Mouse (Mus musculus): ENCODE results near the gene Ehd2.

Gene Ehd2

GRCm38 (mm10) chr7:15967312-15967711 lies at the start of gene Ehd2:
Ehd2 (minus strand) TSS chr7:15967567.
- DNase-seq (ENCODE audit: inconsistent age in 2 of 2, low spot score in 1 of 2): peak; percentile 80 to 92

DNA sequence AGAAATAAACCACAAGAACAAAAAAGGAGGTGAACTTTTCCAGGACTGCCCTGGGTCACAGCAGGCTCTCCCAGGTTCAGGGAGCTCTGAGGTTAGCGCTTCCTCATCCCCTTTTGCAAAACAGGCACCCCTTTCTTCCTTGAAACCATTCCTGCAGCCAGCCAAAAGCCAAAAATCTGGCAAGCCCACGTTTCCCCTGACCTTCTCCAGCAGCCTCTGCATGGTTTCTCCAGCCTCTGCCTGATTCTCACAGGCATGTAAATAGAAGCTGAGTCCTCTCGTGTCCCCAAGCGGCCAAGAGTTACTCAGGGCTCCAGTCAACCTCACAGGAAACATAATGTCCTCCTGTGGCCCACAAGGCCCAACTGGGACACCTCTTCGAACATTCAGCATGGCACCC lies 48.0 kb upstream of the Ehd2 start:
- DNase-seq (ENCODE audit: inconsistent age in 2 of 2, low spot score in 1 of 2): peak; percentile 40 to 76

DNA sequence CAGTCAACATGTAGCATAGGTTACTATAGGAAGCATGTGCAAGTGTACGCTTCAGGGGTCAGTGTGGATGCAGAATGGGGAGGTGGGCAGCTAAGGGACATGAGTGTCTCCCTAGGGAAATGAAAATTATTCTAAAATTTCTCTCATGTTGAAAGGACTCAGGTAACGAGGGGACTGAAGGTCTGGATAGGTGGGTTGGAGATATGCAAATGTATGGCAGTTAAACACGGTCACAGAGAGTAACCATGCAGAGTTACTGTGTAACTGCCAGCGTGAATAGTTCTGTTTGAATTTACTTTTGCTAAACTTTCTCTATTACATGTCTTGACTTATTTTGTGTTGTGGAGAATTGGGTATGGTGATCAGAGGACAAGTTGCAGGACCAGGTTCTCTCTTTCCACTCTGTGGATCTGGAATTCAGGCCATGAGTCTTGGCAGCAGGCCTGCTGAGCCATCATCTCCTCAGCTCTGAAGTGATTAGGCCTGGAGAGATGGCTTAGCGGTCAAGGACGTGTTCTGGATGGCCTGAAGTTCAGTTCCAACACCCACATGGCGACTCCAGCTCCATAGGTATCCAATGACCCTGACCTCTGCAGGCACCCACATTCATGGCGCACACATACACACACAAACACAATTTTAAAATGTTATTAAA lies 47.3 kb upstream of the Ehd2 start:
- peak; percentile 86 to 91 for DNase-seq (ENCODE audit: inconsistent age in 2 of 2, low spot score in 1 of 2)

GRCm38 (mm10) chr7:16013722-16014275 lies 46.4 kb upstream of the Ehd2 start:
- peak in 1 of 2 experiments; percentile 63 for DNase-seq (ENCODE audit: inconsistent age in 2 of 2, low spot score in 1 of 2)

- DNase-seq (ENCODE audit: inconsistent age in 2 of 2, low spot score in 1 of 2): peak; percentile 49 to 75
Measured at GRCm38 (mm10) chr7:16012576-16013263, 45.4 kb upstream of the Ehd2 start.

- DNase-seq (ENCODE audit: inconsistent age in 2 of 2, low spot score in 1 of 2): no peak
Measured at GRCm38 (mm10) chr7:16011418-16012085, 44.2 kb upstream of the Ehd2 start.

DNA sequence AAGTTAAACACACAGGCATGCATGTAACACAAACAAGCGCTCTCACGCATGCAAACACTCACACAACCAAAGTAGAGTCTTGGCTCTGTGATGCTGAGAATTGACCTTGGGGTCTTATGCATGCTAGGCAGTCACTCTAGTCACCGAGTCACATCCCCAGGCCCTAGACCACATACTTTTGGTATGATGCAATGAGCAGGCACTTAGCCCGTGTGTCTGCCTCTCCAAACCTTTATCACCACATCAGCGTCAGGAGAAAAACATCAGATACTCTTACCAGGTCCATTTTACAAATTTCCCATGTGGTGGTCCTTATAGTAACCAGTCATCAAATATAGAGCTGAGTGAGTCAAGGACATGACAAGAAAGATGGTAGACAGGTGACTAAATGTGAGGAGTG lies 43.3 kb upstream of the Ehd2 start:
- no peak for DNase-seq (ENCODE audit: inconsistent age in 2 of 2, low spot score in 1 of 2)

DNA sequence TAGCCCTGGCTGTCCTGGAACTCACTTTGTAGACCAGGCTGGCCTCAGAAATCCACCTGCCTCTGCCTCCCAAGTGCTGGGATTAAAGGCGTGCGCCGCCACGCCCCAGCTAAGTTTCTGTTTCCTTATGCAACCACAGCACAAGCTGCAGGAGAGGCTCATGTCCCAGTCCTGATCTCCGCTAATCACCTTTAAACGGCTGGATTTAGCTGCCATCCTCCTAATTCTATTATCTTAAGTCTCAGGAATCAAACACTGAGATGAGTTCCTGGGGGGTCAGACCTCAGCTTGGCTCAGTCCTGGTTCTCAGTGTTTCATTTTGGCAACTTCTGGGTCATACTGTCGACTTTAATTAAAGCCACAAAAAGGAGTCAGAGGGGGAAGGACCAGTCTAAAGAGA lies 42.3 kb upstream of the Ehd2 start:
- no peak for DNase-seq (ENCODE audit: inconsistent age in 2 of 2, low spot score in 1 of 2)

GRCm38 (mm10) chr7:16005020-16005419 lies 37.7 kb upstream of the Ehd2 start:
- DNase-seq (ENCODE audit: inconsistent age in 2 of 2, low spot score in 1 of 2): no peak

- DNase-seq (ENCODE audit: inconsistent age in 2 of 2, low spot score in 1 of 2): no peak
Measured at GRCm38 (mm10) chr7:16004177-16004856, 37.0 kb upstream of the Ehd2 start.

DNA sequence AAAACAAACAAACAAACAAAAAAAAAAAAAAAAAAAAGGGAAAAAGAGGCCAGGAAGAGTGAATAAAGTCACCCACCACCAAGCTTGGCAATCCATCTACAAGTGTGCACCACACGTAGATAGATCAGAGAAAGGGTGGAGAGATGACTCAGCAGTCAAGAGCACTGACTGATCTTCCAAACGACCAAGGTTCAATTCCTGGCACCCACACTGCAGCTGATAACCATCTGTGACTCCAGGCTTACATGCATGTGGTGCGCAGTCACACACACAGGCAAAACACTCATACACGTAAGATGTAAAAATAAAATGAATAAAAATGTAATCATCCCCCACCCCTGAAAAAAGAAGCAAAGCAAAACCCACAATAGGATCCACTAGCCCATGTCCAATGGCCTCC lies 35.7 kb upstream of the Ehd2 start:
- no peak for DNase-seq (ENCODE audit: inconsistent age in 2 of 2, low spot score in 1 of 2)

GRCm38 (mm10) chr7:16002171-16002570 lies 34.8 kb upstream of the Ehd2 start:
- DNase-seq (ENCODE audit: inconsistent age in 2 of 2, low spot score in 1 of 2): peak; percentile 41 to 76

GRCm38 (mm10) chr7:16001691-16002090 lies 34.3 kb upstream of the Ehd2 start:
- no peak for DNase-seq (ENCODE audit: inconsistent age in 2 of 2, low spot score in 1 of 2)

DNA sequence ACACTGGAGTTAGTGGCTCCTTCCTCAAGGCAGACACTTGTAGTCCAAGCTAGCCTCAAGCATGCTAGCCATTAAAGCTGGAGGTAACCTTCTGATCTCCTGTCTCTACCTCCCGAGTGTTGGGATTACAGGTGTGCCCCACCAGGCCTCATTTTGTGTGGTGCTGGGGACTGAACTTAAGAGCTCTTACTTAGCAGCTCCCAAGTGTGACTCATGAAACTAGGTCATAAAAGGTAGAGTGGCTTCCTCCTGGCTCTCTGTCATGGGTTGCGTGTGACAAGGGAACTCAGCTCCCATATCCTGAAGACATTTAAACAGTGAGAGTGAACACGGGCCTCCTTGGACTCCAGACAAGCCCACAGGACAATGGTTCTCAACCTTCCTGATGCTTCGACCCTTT lies 26.4 kb upstream of the Ehd2 start:
- DNase-seq (ENCODE audit: inconsistent age in 2 of 2, low spot score in 1 of 2): no peak

DNA sequence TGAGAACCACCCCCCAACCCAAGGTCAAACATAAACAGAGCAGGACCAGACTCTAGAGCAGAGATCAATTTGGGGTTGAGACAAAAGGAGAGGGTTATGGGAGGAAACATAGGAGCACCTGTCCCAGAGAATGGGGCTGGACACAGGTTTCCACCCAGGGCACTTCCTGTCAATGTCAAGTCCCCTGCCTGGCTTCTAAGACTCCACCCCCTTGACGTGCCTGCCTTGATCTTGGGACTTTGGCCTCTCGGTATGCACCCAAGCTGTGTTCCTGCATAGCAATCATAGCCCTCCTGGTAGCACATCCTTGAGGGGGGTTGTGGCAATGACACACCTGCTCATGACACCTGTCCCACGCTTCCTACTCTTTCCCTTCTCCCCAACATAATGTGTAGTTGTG lies 25.8 kb upstream of the Ehd2 start:
- DNase-seq (ENCODE audit: inconsistent age in 2 of 2, low spot score in 1 of 2): peak in 1 of 2 experiments; percentile 28

- DNase-seq (ENCODE audit: inconsistent age in 2 of 2, low spot score in 1 of 2): no peak
Measured at GRCm38 (mm10) chr7:15991764-15992163, 24.4 kb upstream of the Ehd2 start.

DNA sequence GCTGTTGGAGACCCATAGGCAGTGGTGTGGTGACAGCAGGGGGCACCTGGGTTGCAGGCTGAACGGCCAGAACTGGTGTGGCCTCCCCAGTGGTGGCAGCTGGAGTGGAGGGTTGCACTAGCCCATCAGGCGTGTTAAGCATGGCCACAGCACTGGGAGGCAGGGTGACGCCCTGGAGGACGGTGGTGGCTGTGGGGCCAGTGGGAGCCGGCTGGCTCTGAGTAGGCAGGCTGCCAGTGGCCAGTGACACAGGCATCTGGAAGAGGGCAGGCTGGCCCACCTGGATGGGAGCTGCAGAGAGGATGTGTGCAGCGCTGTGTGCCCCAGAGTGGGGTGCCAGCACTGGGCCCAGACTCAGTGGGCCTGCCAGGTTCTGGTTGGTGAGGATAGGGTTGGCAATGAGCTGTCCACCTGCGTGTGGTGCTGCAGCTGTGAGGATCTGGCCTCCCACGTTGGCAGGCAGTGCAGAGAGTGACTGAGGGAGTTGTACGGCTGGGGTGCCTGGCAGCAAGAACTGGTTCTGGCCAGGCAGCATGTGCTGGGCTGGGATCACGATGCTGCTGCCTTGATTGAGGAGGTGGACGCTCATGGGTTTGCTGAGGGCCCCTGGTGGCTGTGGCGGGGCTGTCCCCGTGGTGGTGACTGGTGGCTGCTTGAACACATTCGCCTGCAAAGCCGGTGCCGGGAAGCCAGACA lies 20.4 kb upstream of the Ehd2 start:
- peak in 1 of 2 experiments; percentile 27 for DNase-seq (ENCODE audit: inconsistent age in 2 of 2, low spot score in 1 of 2)

DNA sequence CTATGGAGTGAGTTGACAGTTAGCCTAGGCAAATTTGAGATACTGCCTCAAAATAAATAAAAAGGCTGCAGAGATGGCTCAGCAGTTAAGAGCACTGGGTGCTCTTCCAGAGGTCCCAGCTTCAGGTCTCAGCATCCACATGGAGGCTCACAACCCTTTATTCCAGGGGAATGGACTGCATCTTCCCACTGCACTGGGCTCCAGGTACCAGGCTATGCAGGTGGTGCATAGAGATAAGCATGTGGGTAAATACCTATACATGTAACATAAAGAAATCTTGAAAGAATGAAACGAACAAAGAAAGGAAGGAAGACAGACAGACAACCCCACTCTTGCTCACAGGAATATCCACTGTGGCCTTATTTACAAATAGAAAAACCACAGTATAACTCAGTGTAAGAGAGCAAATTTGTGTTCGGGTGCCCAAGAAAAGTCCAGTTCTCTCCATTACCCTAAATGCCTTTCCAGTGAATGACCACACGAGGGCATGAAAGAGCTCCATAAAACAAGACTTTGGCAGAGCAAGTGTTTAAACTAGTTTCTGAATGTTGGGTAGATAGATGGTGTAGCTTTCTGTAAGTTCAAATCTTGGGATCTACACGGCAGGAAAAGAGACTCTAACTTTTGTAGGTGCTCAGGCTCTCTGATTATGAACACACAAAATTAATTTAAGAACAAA lies 15.5 kb upstream of the Ehd2 start:
- DNase-seq (ENCODE audit: inconsistent age in 2 of 2, low spot score in 1 of 2): peak in 1 of 2 experiments; percentile 80

- peak; percentile 67 for DNase-seq (ENCODE audit: inconsistent age in 2 of 2, low spot score in 1 of 2)
Measured at GRCm38 (mm10) chr7:15981538-15981937, 14.2 kb upstream of the Ehd2 start.

GRCm38 (mm10) chr7:15980246-15980645 lies 12.9 kb upstream of the Ehd2 start:
- peak; percentile 67 to 72 for DNase-seq (ENCODE audit: inconsistent age in 2 of 2, low spot score in 1 of 2)
